Mouse (Mus musculus) MEL (cell line): ENCODE measurements at regions not wholly inside any gene's neighbourhood (a gene's known extent, or its start where the extent isn't known, plus 50 kb on each side); places are given as distances from the start of the nearest gene placed in this dataset.

Source experiments
- CHD1 ChIP-seq: IDR thresholded peaks from 2 replicates; pipeline ENCODE4 v1.6.1; 2012; ENCODE audit warnings: low read depth, mild to moderate bottlenecking, inconsistent platforms, low read length, improper control_type of control experiment
- POLR2A ChIP-seq, 2 experiments: IDR thresholded peaks; 2 replicates each; pipeline ENCODE4 v1.6.1; 2011 to 2012; ENCODE audit warnings: low read length in 2 of 2, mild to moderate bottlenecking in 2 of 2, control low read depth in 1 of 2, improper control_type of control experiment in 1 of 2, low read depth in 1 of 2, moderate library complexity in 1 of 2; ENCODE audit not compliant: control insufficient read depth in 1 of 2, insufficient read depth in 1 of 2, poor library complexity in 1 of 2
- POLR2AphosphoS5 ChIP-seq: IDR thresholded peaks from 2 replicates; pipeline ENCODE4 v1.6.1; 2012; ENCODE audit warnings: low read depth, borderline replicate concordance, mild to moderate bottlenecking, inconsistent platforms, low read length, moderate library complexity, mixed read lengths
- SIN3A ChIP-seq: IDR thresholded peaks from 2 replicates; pipeline ENCODE4 v1.6.1; 2012; ENCODE audit warnings: low read length, improper control_type of control experiment, inconsistent platforms
- SMC3 ChIP-seq: IDR thresholded peaks from 2 replicates; pipeline ENCODE4 v1.6.1; 2011; ENCODE audit warnings: low read depth, low read length, improper control_type of control experiment

- TF ChIP-seq SMC3 (no peak), CHD1 (no peak), POLR2A (IDR thresholded peaks at IDR 0.05; ENCODE audit: control insufficient read depth in 1 of 2, insufficient read depth in 1 of 2, low read depth in 1 of 2, low read length in 2 of 2, poor library complexity in 1 of 2) (no peak), SIN3A (no peak), POLR2AphosphoS5 (no peak)
These were observed 126.1 kb upstream of the Adamts5 start for GRCm38 (mm10) chr16:86027700-86028099.
